Mouse (Mus musculus) embryonic facial prominence, embryonic 11.5 days (tissue): Measurements from ENCODE around the gene Larp1b. TPM values are rescaled to one million over a fixed set of nuclear protein-coding genes. Genes with fewer than 3 reads are reported as not detected.

ENCODE experiments used
- ATAC-seq: fragments of 200-750 bp; cut with Nextera tagmentation; replicated peaks from 2 replicates; pipeline ENCODE4 v1.8.0; 2017; ENCODE audit warnings: low read depth; ENCODE audit not compliant: insufficient number of reproducible peaks, low FRiP score, low TSS enrichment
- DNase-seq: peaks from one replicate; pipeline ENCODE4 v3.0.0-alpha.2; 2015; ENCODE audit warnings: low spot score
- H3K27ac ChIP-seq: fragments of 300-500 bp; sonication (generic); replicated peaks from 2 replicates; pipeline ENCODE4 v1.5.1; 2014; ENCODE audit warnings: mild to moderate bottlenecking, low read depth, low read length, control low read depth
- H3K27me3 ChIP-seq: fragments of 300-500 bp; sonication (generic); 2 replicates; pipeline ENCODE4 v1.6.1; 2014; ENCODE audit warnings: mild to moderate bottlenecking, low read length, moderate library complexity, mixed read lengths; ENCODE audit not compliant: control insufficient read depth, insufficient read depth
- H3K36me3 ChIP-seq: fragments of 300-500 bp; sonication (generic); replicated peaks from 2 replicates; pipeline ENCODE4 v1.6.1; 2014; ENCODE audit warnings: low read depth, mild to moderate bottlenecking, low read length, moderate library complexity, mixed read lengths; ENCODE audit not compliant: control insufficient read depth, insufficient read depth
- H3K4me1 ChIP-seq: fragments of 300-500 bp; sonication (generic); 2 replicates; pipeline ENCODE4 v1.6.1; 2014; ENCODE audit warnings: low read length, mixed read lengths; ENCODE audit not compliant: control insufficient read depth, insufficient read depth
- H3K4me2 ChIP-seq: fragments of 300-500 bp; sonication (generic); 2 replicates; pipeline ENCODE4 v1.6.1; 2014; ENCODE audit warnings: low read depth, mild to moderate bottlenecking, control low read depth, low read length, moderate library complexity
- H3K4me3 ChIP-seq: fragments of 300-500 bp; sonication (generic); 2 replicates; pipeline ENCODE4 v1.5.1; 2014; ENCODE audit warnings: low read depth, low read length, control low read depth
- H3K9ac ChIP-seq: fragments of 300-500 bp; sonication (generic); replicated peaks from 2 replicates; pipeline ENCODE4 v1.6.1; 2014; ENCODE audit warnings: mild to moderate bottlenecking, control low read depth, low read length
- H3K9me3 ChIP-seq: fragments of 300-500 bp; sonication (generic); replicated peaks from 2 replicates; pipeline ENCODE4 v1.6.1; 2016; ENCODE audit warnings: mild to moderate bottlenecking, low read length, inconsistent platforms, mixed read lengths; ENCODE audit not compliant: control insufficient read depth
- WGBS: fragments of 180-500 bp; shearing (Covaris S2); extraction: QIAGEN DNeasy Blood & Tissue Kit; methylation state at CpG from one replicate; pipeline ENCODE4 v1.1.7; 2014; 5-methylcytosine and 5-hydroxymethylcytosine counted together
- polyA plus RNA-seq: library from polyadenylated mRNA; unstranded; fragments of >200 nt; fragmentation: Nextera tagmentation; extraction: Ambion mirVana; gene quantifications from 2 replicates; pipeline ENCODE4 v1.2.1, GENCODE M21; 2014

The Larp1b gene
- polyA plus RNA-seq, 1 experiment from 2014 or later, result 1.4 TPM

DNA sequence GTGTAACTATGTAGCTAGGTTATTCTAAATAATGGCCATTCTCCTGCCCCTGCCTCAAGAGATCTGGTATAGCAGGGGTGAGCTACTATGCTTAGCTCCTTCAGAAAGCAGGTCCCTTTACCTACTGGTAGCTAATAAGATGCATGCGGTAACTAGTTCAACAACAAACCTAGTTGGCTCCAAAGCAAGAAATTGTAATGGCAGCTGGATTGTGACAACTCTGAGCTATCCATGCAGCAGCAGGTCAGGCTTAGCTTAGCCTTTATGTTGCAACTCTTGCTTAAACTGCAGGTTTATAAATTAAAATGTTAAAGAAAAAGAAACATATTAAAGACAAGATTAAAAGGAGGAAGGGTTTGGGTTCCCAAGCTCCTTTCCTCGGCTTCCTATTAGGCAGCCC, 129.0 kb downstream of the Larp1b start:
- Histone ChIP-seq H3K27me3 (no peaks in the 10 kb centered on the region), H3K4me2 (no peak overlapping the region), H3K9ac (no peak overlapping the region), H3K27ac (no peak overlapping the region), H3K4me3 (no peak overlapping the region), H3K9me3 (no peaks in the 10 kb centered on the region), H3K4me1 (no peaks in the 10 kb centered on the region), H3K36me3 (no peaks in the 10 kb centered on the region)
- ATAC-seq (no peak), DNase-seq (no peak)
- WGBS, result 97% methylated on average over 2 of the region's 2 CpGs

DNA sequence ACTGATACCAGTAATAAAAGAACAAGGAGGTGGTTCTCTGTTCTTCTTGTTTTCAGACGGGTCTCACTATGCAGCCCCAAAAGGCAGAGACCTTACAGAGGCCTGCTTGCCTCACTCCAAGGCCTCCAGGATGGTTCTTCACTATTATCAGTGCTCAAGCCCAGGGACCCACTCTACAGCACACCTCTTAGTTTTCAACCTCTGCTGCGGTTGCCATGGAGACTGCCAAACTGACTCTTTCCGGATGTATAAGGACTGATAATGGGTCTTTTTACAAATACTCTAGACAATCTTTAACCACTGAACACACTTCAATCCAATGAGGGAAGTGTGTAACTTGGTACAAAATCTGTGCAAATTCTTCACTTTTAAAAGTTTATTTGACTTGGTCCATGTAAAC, 131.1 kb downstream of the Larp1b start:
- Histone ChIP-seq H3K27me3 (no peaks in the 10 kb centered on the region), H3K9me3 (no peaks in the 10 kb centered on the region), H3K4me1 (no peaks in the 10 kb centered on the region), H3K36me3 (no peaks in the 10 kb centered on the region), H3K9ac (no peak overlapping the region), H3K4me2 (peak overlapping the region; percentile 3; the same call in 1 of the 2 replicates), H3K4me3 (no peak overlapping the region), H3K27ac (no peak overlapping the region)
- DNase-seq, result peak; percentile 11
- WGBS, result 45% methylated on average over 3 of the region's 3 CpGs
- no peak for ATAC-seq

DNA sequence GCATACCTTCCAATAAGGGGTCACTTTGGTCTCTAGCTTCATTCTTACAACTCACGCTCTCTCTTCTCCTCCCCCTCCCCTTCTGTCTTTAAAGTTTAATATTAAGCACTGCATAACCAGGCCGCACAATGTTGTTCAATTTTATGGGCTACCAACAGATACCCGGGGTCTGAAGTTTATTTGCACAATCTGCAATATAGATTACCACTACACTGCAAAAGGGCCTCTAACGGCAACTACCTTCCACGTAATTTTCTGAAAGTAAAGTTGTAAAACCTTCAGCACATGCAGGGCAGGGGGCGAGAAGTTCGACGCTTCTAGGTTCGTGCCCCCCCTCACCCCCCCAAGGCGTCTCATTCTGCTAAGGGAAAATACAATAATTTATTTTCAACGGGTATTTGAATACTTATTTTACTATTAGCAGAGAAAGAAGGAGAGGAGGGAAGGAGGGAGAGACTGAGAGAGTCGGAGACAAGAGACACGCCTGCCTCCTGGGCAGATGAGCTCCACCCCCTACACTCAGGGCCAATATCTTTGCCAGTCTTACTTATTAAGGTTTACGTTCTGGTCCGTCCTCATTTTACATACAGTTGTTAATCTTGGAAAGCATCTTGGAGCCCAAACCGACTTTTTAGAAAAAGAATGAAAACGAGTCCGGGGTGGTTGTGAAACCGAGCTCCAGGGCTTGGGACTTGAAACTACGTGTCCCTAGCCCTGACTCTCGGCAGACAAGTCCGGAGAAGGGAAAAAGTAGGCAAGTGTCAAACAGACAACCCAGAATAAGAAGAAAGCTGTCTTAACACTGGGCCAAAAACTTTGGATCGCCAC, 132.1 kb downstream of the Larp1b start:
- Histone ChIP-seq H3K4me2 (peak overlapping the region; percentile 83), H3K9me3 (no peaks in the 10 kb centered on the region), H3K4me3 (peak overlapping the region; percentile 73), H3K4me1 (no peaks in the 10 kb centered on the region), H3K27ac (peak overlapping the region; percentile 59; the same call in 1 of the 2 replicates), H3K9ac (peak overlapping the region; percentile 77), H3K27me3 (no peaks in the 10 kb centered on the region), H3K36me3 (no peaks in the 10 kb centered on the region)
- ATAC-seq, result no peak
- WGBS, result 3% methylated on average over 23 of the region's 23 CpGs
- DNase-seq, result peak; percentile 48

DNA sequence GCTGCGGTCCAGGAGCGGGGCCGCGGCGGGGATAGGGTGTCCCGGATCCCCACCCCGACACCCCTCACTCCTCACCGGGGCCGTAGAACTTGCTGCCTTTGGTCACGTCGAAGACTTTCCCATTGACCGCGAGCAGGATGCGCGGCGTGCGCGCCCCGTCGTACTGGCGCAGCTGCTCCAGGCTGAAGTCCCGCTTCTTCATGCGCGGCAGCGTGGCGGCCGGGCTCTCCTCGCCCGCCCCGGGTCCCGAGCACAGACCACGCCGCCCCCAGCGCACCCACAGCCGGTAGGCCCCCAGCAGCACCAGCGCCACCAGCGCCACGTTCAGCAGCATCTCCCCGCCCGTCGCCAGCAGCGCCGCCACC, 132.9 kb downstream of the Larp1b start:
- Histone ChIP-seq H3K27me3 (no peaks in the 10 kb centered on the region), H3K4me2 (peak overlapping the region; percentile 83), H3K4me1 (no peaks in the 10 kb centered on the region), H3K9ac (peak overlapping the region; percentile 77), H3K27ac (peak overlapping the region; percentile 59; the same call in 1 of the 2 replicates), H3K4me3 (peak overlapping the region; percentile 73), H3K36me3 (no peaks in the 10 kb centered on the region), H3K9me3 (no peaks in the 10 kb centered on the region)
- WGBS, result under 1% methylated on average over 43 of the region's 43 CpGs
- ATAC-seq (peak; percentile 47), DNase-seq (no peak)

DNA sequence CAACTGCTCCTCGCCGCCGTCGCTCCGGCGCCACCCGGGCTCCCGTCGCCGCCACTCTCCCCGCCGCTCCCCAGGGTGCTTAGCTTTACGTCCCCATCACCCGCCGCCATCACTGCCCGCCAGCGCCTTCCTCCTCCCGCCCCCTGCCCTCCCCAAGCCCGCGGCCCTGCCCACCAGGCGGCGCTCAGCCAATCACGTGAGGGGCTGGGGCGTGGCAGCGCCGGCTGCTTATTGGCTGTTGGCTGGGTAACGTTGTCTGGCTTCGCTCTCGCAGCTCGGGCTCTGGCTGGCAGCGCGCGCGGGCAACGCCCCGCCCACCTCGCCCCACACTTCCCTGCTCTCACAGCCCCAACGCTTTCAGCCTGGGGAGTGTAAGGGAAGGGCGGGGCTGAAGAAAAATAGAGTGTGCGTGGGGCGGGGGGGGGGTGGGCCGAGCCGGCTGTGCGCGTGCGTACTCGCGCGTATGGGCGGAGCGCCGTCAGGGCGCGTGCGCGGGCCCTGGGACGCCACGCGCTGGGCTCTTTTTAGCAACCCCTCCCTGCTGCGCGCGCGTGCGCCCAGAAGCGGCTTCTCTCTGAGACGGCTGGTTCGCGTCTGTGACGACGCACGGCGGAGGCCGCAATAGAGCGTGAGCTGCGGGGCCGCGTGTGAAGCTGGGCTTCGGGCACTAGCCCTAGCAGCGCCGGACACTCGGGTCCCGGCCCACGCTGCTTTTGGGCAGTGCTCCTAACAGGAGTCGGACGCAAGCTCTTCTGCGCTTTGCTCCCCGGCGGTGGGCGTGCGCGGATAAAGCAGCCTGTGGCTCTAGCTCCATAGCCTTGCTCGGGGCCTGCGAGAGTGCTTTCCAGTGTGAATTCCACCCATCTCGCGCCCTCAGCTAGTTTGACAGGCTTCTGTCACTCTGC, 133.5 kb downstream of the Larp1b start, which contains the start of gene Pgrmc2:
TSS of gene Pgrmc2 (minus strand) at position 162 of the 905 bp plus-strand sequence.
- no peaks in the 10 kb centered on the region for H3K36me3 ChIP-seq
- H3K9ac ChIP-seq, result peak within 1 kb of the TSS; percentile 84
- ATAC-seq (peak; percentile 99), DNase-seq (peak; percentile 96)
- WGBS, result under 1% methylated on average over 94 of the region's 95 CpGs
- peak within 1 kb of the TSS; percentile 83 for H3K27ac ChIP-seq
- H3K4me3 ChIP-seq, result peak within 1 kb of the TSS; percentile 73
- H3K9me3 ChIP-seq, result no peaks in the 10 kb centered on the region
- H3K4me1 ChIP-seq, result no peaks in the 10 kb centered on the region
- no peaks in the 10 kb centered on the region for H3K27me3 ChIP-seq
- peak within 1 kb of the TSS; percentile 83 for H3K4me2 ChIP-seq

DNA sequence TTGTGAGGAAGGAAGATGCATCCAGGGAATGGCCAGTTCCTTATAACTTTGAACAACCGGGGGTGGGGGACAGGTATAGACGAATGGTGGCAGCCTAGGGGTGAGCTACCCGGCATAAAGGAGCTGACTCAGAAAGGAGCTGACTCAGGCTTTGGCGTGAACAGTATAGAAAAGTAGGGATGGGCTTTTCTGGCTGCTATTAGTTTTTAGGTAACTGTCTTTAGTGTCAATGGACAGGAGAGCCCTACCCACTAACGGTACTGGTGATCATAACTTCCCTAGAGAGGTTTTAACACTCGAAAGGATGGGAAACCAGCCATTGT, 134.1 kb downstream of the Larp1b start:
- Histone ChIP-seq H3K27me3 (no peaks in the 10 kb centered on the region), H3K9ac (peak overlapping the region; percentile 84), H3K4me1 (no peaks in the 10 kb centered on the region), H3K4me2 (peak overlapping the region; percentile 64), H3K4me3 (peak overlapping the region; percentile 73), H3K27ac (peak overlapping the region; percentile 83), H3K36me3 (no peaks in the 10 kb centered on the region), H3K9me3 (no peaks in the 10 kb centered on the region)
- peak; percentile 22 for ATAC-seq
- no peak for DNase-seq
- WGBS, result 3% methylated on average over 6 of the region's 6 CpGs

DNA sequence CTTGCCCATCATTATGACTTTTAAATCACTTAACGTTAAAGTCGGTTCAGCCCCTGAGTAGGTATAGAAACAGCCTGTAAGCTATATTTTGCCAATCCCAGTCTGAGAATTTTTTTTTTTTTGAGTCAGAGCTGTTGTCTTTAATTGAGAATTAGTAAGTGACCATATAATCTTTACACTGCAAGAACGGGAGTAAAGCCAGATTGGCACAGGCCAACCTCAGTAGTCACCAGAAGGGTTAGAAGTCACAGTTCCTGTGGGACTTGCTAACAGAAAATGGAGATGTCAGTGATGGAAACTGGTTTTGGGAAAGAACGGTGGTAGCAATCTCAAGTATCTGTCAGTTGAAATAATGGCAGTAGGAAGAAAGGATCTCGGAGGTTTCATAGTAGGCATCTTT, 134.8 kb downstream of the Larp1b start:
- 80% methylated on average over 5 of the region's 5 CpGs for WGBS
- Histone ChIP-seq H3K27ac (no peak overlapping the region), H3K27me3 (no peaks in the 10 kb centered on the region), H3K4me2 (no peak overlapping the region; the same call in 1 of the 2 replicates), H3K9ac (no peak overlapping the region), H3K9me3 (no peaks in the 10 kb centered on the region), H3K4me3 (no peak overlapping the region), H3K36me3 (no peaks in the 10 kb centered on the region), H3K4me1 (no peaks in the 10 kb centered on the region)
- no peak for DNase-seq
- no peak for ATAC-seq

DNA sequence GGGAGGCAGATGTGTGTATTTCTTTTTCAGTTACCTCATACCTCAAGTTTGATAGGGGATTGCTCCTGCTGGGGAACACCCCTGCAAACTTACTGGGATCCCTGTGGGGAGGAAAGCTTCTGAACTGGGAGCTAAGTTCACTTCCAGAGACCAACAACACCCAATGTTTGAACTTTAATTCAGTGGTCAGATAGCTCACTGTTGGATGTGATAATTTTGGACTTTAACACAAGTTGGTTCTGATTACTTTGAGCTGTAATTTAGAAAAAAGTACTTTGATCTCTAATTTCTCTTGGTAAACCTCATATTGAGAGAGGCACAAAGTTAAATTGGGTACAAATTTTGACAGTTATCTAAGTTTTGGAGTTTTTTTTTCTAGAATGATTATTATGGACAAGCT, 137.4 kb downstream of the Larp1b start:
- H3K4me1 ChIP-seq, result no peaks in the 10 kb centered on the region
- no peaks in the 10 kb centered on the region for H3K36me3 ChIP-seq
- H3K4me3 ChIP-seq, result no peak overlapping the region
- DNase-seq (no peak), ATAC-seq (no peak)
- no peak overlapping the region for H3K27ac ChIP-seq
- H3K9ac ChIP-seq, result no peak overlapping the region
- no peaks in the 10 kb centered on the region for H3K9me3 ChIP-seq
- no peak overlapping the region for H3K4me2 ChIP-seq
- no peaks in the 10 kb centered on the region for H3K27me3 ChIP-seq
